Mouse (Mus musculus) neural tube, embryonic 12.5 days (tissue): ENCODE measurements around the gene Zcchc24. TPM values are rescaled to one million over a fixed set of nuclear protein-coding genes. Genes with fewer than 3 reads are reported as not detected.

Source experiments
- ATAC-seq: fragments of 200-750 bp; cut with Nextera tagmentation; 2 replicates; pipeline ENCODE4 v1.8.0; 2017; ENCODE audit warnings: low read depth, mild to moderate bottlenecking, moderate TSS enrichment, moderate library complexity; ENCODE audit not compliant: low FRiP score
- H3K27ac ChIP-seq: fragments of 300-500 bp; sonication (generic); 2 replicates; pipeline ENCODE4 v1.5.1; 2016
- H3K27me3 ChIP-seq: fragments of 300-500 bp; sonication (generic); replicated peaks from 2 replicates; pipeline ENCODE4 v1.6.1; 2016; ENCODE audit warnings: mild to moderate bottlenecking
- H3K36me3 ChIP-seq: fragments of 300-500 bp; sonication (generic); 2 replicates; pipeline ENCODE4 v1.6.1; 2016; ENCODE audit warnings: mild to moderate bottlenecking
- H3K4me1 ChIP-seq: fragments of 300-500 bp; sonication (generic); 2 replicates; pipeline ENCODE4 v1.6.1; 2016
- H3K4me2 ChIP-seq: fragments of 300-500 bp; sonication (generic); replicated peaks from 2 replicates; pipeline ENCODE4 v1.6.1; 2016; ENCODE audit warnings: mild to moderate bottlenecking
- H3K4me3 ChIP-seq: fragments of 300-500 bp; sonication (generic); 2 replicates; pipeline ENCODE4 v1.5.1; 2016
- H3K9ac ChIP-seq: fragments of 300-500 bp; sonication (generic); 2 replicates; pipeline ENCODE4 v1.6.1; 2016; ENCODE audit warnings: mild to moderate bottlenecking
- H3K9me3 ChIP-seq: fragments of 300-500 bp; sonication (generic); 2 replicates; pipeline ENCODE4 v1.6.1; 2016; ENCODE audit warnings: mild to moderate bottlenecking
- WGBS: fragments of 180-500 bp; shearing (Covaris S2); methylation state at CpG from one replicate; pipeline ENCODE4 v1.1.7; 2016; 5-methylcytosine and 5-hydroxymethylcytosine counted together
- polyA plus RNA-seq: library from polyadenylated mRNA; unstranded; fragments of >200 nt; fragmentation: Nextera tagmentation; extraction: Ambion mirVana; gene quantifications from 2 replicates; pipeline ENCODE4 v1.2.1, GENCODE M21; 2016

Zcchc24 gene
- polyA plus RNA-seq, 1 experiment from 2014 or later: 22.2 TPM

DNA sequence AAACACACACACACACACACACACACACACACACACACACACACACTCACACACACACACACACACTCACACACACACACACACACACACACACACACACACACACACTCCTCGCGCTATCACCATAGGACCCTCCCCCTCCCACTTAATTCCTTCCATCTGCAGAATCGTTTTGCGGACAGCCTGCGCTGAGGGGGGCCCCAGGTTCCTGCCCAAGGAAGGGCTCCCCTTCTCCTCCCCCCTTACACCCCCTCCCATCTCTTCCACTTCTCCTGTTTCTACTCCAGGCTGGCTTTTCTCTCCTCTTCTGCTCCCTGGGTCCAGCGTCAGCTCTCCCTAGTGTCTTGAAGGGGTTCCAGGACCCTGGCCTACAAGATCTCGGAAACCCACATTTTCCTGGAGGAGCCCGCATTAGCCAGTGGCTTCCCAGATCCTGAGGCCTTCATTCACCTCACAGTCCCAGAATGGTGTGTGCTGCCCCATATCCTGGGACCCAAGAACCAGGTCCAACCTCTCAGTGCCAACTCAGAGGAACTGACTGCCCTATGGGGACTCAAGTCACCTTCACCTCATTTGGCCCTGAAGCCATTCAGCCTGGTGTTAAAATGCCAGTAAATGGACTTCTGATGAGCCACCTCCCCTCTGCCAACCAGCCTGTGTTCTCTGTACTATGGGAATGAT is 927 bp upstream of the Zcchc24 start:
- H3K27ac ChIP-seq: no peak overlapping the region; the same call in 1 of the 2 replicates
- no peak for ATAC-seq
- H3K9me3 ChIP-seq: no peaks in the 10 kb centered on the region
- 22% methylated on average over 8 of the region's 8 CpGs for WGBS
- H3K36me3 ChIP-seq: no peaks in the 10 kb centered on the region
- H3K4me1 ChIP-seq: peaks cover 42% of the 10 kb centered on the region
- H3K27me3 ChIP-seq: no peaks in the 10 kb centered on the region
- H3K4me3 ChIP-seq: no peak overlapping the region
- peak overlapping the region; percentile 96 for H3K4me2 ChIP-seq
- no peak overlapping the region for H3K9ac ChIP-seq

DNA sequence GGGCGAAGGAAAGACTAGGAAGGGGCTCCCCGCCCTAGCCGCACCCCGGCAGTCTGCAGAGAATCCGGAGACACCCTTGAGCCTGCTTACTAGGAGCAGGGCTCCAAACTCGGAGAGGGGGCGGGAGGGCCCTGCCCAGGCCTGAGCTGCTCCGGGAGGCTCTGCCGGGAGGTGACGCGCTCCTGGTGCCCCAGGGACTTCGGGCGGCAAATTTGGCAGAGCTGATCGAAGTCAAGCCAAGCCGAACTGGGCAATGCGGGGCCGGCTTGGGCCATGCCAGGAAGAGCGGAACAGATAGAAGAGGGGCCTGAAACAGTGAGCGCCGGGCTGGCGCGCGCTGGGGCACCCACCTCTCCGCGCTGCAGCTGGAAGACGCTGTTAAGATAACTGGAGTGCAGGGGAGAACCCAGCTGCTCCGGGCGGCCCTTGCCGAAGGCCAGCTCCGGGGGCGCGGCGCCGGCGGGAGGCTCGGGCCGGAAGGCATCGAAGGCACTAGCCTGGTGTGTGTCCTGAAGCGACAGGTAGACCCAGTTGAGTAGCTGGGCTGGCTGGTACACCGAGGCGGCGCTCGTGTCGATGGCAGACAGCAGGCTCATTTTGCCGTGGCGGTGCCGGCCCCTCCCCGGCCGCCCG is 462 bp downstream of the Zcchc24 start:
- Histone ChIP-seq H3K4me2 (peak overlapping the region; percentile 96), H3K9ac (peak overlapping the region; percentile 80), H3K4me1 (peaks cover 42% of the 10 kb centered on the region), H3K27ac (peak overlapping the region; percentile 37; the same call in 1 of the 2 replicates), H3K36me3 (no peaks in the 10 kb centered on the region), H3K9me3 (no peaks in the 10 kb centered on the region), H3K27me3 (no peaks in the 10 kb centered on the region), H3K4me3 (peak overlapping the region; percentile 70)
- under 1% methylated on average over 50 of the region's 50 CpGs for WGBS
- ATAC-seq: peak; percentile 30

DNA sequence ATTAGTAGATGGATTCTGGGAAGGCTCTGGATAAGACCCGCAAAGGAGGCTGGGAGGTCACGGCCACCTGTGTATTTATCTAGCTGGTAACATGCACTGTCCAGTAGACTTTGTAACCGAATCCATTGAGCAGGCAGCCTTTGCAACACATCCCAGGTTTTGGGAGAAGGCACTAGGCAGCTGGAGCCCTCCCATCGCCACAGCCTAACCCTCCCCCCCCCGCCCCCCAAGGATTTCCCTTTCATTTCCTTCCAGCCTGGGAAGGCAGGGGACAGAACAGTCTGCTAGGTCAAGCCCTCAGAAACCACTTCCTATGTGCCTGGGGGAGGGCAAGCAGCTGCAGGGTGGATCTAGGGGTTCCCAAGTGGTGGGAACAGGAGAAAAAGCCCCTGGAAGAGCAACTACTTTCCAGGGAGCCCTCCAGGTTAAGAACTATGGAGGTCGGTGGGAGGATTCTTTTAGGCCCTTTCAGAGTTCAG is 1.1 kb downstream of the Zcchc24 start:
- no peaks in the 10 kb centered on the region for H3K36me3 ChIP-seq
- H3K4me2 ChIP-seq: peak overlapping the region; percentile 96
- no peak for ATAC-seq
- peak overlapping the region; percentile 70 for H3K4me3 ChIP-seq
- no peaks in the 10 kb centered on the region for H3K27me3 ChIP-seq
- WGBS: 14% methylated on average over 6 of the region's 6 CpGs
- no peak overlapping the region for H3K27ac ChIP-seq
- no peaks in the 10 kb centered on the region for H3K9me3 ChIP-seq
- H3K4me1 ChIP-seq: peaks cover 42% of the 10 kb centered on the region
- H3K9ac ChIP-seq: peak overlapping the region; percentile 80

DNA sequence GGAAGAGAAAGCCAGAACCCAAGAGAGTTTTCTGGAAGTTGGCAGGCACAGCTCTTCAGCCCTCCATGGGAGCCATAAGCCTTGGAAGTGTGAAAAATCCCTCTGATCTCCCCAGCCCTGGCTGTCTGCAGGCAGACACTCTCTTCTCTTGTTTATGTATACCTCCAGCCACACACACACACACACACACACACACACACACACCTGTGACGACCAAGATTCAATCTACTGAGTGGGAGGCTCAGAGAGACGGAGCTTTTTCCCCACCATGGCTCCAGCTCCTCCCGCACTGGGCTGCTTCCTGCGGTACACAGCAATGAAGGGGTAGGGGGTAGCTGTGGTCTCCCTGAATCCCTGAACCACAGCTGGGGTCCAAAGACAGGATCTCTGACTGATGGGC is 2.4 kb downstream of the Zcchc24 start:
- Histone ChIP-seq H3K9me3 (no peaks in the 10 kb centered on the region), H3K36me3 (no peaks in the 10 kb centered on the region), H3K4me2 (peak overlapping the region; percentile 96), H3K4me1 (peaks cover 42% of the 10 kb centered on the region), H3K9ac (peak overlapping the region; percentile 35; the same call in 1 of the 2 replicates), H3K27me3 (no peaks in the 10 kb centered on the region), H3K4me3 (peak overlapping the region; percentile 70), H3K27ac (no peak overlapping the region)
- WGBS: 60% methylated on average over 4 of the region's 4 CpGs
- no peak for ATAC-seq

GRCm38 (mm10) chr14:25765921-25766320 is 2.9 kb downstream of the Zcchc24 start:
- WGBS: 16% methylated on average over 8 of the region's 8 CpGs
- Histone ChIP-seq H3K9ac (no peak overlapping the region), H3K4me3 (peak overlapping the region; percentile 70), H3K4me1 (peaks cover 42% of the 10 kb centered on the region), H3K27ac (peak overlapping the region; percentile 1; the same call in 1 of the 2 replicates), H3K4me2 (peak overlapping the region; percentile 96), H3K27me3 (no peaks in the 10 kb centered on the region), H3K36me3 (no peaks in the 10 kb centered on the region), H3K9me3 (no peaks in the 10 kb centered on the region)
- peak; percentile 65 for ATAC-seq

- Histone ChIP-seq H3K36me3 (no peaks in the 10 kb centered on the region), H3K4me1 (peaks cover 42% of the 10 kb centered on the region), H3K4me2 (peak overlapping the region; percentile 96), H3K27me3 (no peaks in the 10 kb centered on the region), H3K9ac (no peak overlapping the region), H3K27ac (no peak overlapping the region), H3K4me3 (no peak overlapping the region), H3K9me3 (no peaks in the 10 kb centered on the region)
- no peak for ATAC-seq
- WGBS: 42% methylated on average over 12 of the region's 12 CpGs
Measured at GRCm38 (mm10) chr14:25765146-25765545, 3.7 kb downstream of the Zcchc24 start.

DNA sequence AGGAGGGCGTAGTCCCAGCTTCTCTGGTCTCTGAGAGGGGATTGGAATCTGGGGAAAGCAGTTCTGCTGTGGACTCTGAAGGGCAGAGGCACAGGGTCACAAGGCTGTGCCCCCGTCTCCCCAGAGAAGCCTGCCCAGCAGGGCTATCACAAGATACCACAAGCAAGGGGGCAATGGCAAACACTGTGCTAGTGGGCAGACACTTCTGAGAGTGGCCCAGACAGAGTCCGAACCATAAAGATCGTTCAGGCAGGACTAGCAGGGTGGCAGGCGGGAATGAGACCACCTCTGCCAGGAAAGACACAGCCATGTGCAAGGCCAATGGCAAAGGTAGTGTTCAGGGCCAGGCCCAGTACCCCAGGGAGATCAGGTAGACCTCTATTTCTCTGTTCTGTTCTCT is 7.7 kb downstream of the Zcchc24 start:
- no peak overlapping the region for H3K4me2 ChIP-seq
- no peaks in the 10 kb centered on the region for H3K9me3 ChIP-seq
- ATAC-seq: no peak
- H3K27me3 ChIP-seq: no peaks in the 10 kb centered on the region
- no peak overlapping the region for H3K27ac ChIP-seq
- H3K4me1 ChIP-seq: peaks cover 15% of the 10 kb centered on the region
- 90% methylated on average over 5 of the region's 5 CpGs for WGBS
- H3K4me3 ChIP-seq: no peak overlapping the region
- no peak overlapping the region for H3K9ac ChIP-seq
- no peaks in the 10 kb centered on the region for H3K36me3 ChIP-seq

GRCm38 (mm10) chr14:25759981-25760537 is 8.8 kb downstream of the Zcchc24 start:
- Histone ChIP-seq H3K36me3 (peaks cover 2% of the 10 kb centered on the region; the same call in 1 of the 2 replicates), H3K9me3 (no peaks in the 10 kb centered on the region), H3K4me3 (no peak overlapping the region), H3K4me1 (peaks cover 17% of the 10 kb centered on the region), H3K27me3 (no peaks in the 10 kb centered on the region), H3K4me2 (no peak overlapping the region), H3K9ac (no peak overlapping the region), H3K27ac (no peak overlapping the region)
- no peak for ATAC-seq
- WGBS: 69% methylated on average over 8 of the region's 8 CpGs

DNA sequence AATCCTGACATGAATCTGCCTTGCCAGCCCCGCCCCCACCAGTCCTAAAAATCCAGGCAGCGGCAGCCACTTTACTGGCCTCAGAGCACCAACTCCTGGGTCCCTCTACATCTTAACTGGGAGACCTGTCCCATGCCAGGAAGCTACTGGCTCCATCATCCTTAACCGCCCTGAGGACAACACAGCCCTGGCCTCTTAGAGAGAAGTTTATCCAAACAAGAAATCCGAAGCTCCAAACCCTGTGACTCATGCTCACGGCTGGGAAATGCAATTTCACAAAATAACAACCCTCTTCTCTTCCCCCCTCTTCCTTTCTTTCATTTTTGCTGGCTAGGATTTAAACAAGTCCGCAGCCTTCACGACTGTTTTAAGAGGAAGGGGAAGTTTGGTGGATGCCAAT is 9.3 kb downstream of the Zcchc24 start:
- no peaks in the 10 kb centered on the region for H3K9me3 ChIP-seq
- no peak overlapping the region for H3K27ac ChIP-seq
- H3K4me2 ChIP-seq: no peak overlapping the region
- no peak overlapping the region for H3K9ac ChIP-seq
- H3K36me3 ChIP-seq: peaks cover 2% of the 10 kb centered on the region; the same call in 1 of the 2 replicates
- ATAC-seq: no peak
- H3K27me3 ChIP-seq: no peaks in the 10 kb centered on the region
- 59% methylated on average over 7 of the region's 7 CpGs for WGBS
- H3K4me1 ChIP-seq: peaks cover 20% of the 10 kb centered on the region
- H3K4me3 ChIP-seq: no peak overlapping the region

- ATAC-seq: no peak
- WGBS: 81% methylated on average over 4 of the region's 4 CpGs
- H3K9ac ChIP-seq: no peak overlapping the region
- no peaks in the 10 kb centered on the region for H3K27me3 ChIP-seq
- no peak overlapping the region for H3K27ac ChIP-seq
- H3K4me1 ChIP-seq: peaks cover 20% of the 10 kb centered on the region
- H3K4me3 ChIP-seq: no peak overlapping the region
- peaks cover 2% of the 10 kb centered on the region; the same call in 1 of the 2 replicates for H3K36me3 ChIP-seq
- no peak overlapping the region for H3K4me2 ChIP-seq
- no peaks in the 10 kb centered on the region for H3K9me3 ChIP-seq
Measured at GRCm38 (mm10) chr14:25757917-25758316, 10.9 kb downstream of the Zcchc24 start.

DNA sequence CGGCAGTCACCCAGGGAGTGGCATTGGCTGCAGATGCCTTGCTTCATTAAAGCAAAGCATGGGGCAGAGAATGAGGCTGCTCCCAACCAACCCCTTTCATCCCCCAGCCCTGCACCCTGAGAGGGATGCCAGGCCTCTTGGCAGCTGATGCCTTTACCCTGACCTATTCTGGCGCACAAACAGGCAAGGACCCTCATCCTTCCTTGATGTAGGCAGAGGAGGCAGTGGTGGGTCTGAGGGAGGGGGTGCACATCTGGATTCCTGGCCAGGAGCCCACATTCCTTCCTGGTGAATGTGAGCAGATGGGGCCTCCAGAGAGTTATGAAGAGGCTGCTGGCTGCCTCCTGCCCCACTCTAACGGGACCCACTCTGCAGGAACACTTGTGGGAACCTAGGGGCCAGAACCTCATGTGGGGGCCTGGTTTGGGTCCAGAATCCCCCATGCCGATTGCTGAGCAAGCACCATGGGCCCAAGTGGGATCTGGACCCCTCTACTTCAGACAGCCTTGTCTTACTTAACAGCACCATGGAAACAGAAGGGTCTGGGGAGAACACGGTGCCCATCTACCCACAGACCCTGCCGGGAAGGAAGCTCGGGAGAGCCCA is 12.4 kb downstream of the Zcchc24 start:
- Histone ChIP-seq H3K9ac (no peak overlapping the region), H3K4me1 (peaks cover 20% of the 10 kb centered on the region), H3K27ac (no peak overlapping the region), H3K4me2 (no peak overlapping the region), H3K27me3 (no peaks in the 10 kb centered on the region), H3K9me3 (no peaks in the 10 kb centered on the region), H3K4me3 (no peak overlapping the region), H3K36me3 (peaks cover 2% of the 10 kb centered on the region; the same call in 1 of the 2 replicates)
- no peak for ATAC-seq
- WGBS: 79% methylated on average over 7 of the region's 7 CpGs

DNA sequence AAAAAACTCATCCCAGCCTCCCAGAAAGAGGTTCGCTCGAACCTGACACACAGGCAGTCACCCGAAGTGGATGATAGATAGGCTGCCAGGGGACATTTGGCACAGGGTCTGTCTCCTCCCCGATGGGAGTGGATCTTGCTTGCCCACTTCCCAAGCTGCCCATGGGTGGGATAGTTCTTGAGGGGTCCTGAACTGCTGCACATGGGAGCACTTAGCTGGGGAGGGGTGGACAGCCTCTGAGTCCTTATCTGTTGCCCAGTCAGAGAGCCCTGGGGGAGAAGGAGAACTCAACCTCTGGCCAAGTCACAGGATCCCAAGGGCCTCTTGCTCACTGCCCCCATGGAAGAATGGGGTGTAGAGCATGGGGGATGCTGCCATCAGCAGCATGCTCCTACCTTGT is 13.3 kb downstream of the Zcchc24 start:
- Histone ChIP-seq H3K4me3 (no peak overlapping the region), H3K36me3 (peaks cover 2% of the 10 kb centered on the region; the same call in 1 of the 2 replicates), H3K27ac (no peak overlapping the region), H3K9ac (no peak overlapping the region), H3K27me3 (no peaks in the 10 kb centered on the region), H3K4me2 (no peak overlapping the region), H3K9me3 (no peaks in the 10 kb centered on the region), H3K4me1 (peaks cover 20% of the 10 kb centered on the region)
- 36% methylated on average over 4 of the region's 4 CpGs for WGBS
- no peak for ATAC-seq
